Mouse (Mus musculus): ENCODE data around the gene Get4. TPM values are rescaled to one million over a fixed set of nuclear protein-coding genes. Genes with fewer than 3 reads are reported as not detected.

Gene Get4
- polyA plus RNA-seq, 1 experiment from 2014 or later = 122 TPM

DNA sequence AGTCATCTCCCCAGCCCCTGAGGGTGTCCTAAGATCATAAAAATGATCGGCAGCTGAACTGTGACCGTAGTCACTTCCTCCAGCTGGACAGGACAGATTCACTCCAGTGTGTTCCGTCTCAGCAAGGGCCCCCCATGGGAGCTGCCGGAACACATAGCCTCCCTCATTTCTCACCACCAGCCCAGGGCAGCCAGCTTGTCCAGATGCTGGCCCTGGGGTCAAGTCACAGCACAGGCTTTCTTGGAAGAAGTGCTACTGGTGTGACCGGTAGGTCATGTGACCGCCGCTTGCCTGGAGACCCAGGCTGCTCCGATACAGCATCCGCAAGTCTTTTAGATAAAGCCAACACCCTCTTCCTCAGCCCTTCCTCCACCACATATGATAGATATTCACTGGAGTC is 61.4 kb downstream of the Get4 start:
- ATAC-seq = no peak
- Histone ChIP-seq H3K9ac (no peak overlapping the region), H3K27me3 (0 out of 2 replicates have a peak, but pooled peaks cover 2% of the 10 kb centered on the region), H3K36me3 (ENCODE audit: poor library complexity, severe bottlenecking) (no peaks in the 10 kb centered on the region), H3K4me1 (no peaks in the 10 kb centered on the region), H3K27ac (no peak overlapping the region), H3K4me2 (no peak overlapping the region), H3K4me3 (no peak overlapping the region), H3K9me3 (replicated peaks) (no peaks in the 10 kb centered on the region)
- WGBS = 89% methylated on average over 9 of the region's 9 CpGs

DNA sequence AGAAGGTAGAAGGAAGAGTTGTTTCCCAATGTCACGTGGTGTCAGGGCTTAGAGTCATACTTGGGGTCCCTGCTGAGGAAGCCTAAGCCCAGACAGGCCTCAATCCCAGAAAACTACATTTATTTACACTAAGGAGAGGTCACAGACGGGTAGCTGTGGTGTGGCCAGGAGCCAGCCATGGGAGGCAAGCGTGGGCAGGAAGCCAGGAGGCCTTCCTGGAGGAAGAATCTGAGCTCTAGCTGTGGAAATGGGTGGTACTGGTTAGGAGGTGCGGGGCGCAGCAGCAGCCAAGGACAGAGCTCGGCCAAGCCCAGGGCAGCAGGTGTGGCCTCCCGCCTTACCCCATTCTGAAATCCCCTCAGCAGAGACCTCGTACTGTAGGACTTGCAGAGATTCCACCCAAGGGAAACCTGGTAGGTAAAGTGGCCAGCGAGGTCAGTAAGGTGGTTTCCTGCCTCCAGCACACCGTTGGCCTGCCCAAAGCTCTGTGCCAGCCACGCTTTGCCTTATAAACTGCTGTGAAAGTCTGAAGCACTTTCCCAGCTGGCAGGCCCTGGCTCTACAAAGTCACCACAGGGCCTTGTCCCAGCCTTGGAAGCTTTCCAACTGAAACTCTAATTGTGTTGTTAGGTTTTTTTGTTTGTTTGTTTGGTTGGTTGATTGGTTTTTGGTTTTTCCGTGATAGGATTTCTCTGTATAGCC is 63.0 kb downstream of the Get4 start:
- Histone ChIP-seq H3K9me3 (replicated peaks) (no peaks in the 10 kb centered on the region), H3K36me3 (ENCODE audit: poor library complexity, severe bottlenecking) (no peaks in the 10 kb centered on the region), H3K4me2 (no peak overlapping the region), H3K4me1 (no peaks in the 10 kb centered on the region), H3K27ac (no peak overlapping the region), H3K4me3 (no peak overlapping the region), H3K9ac (no peak overlapping the region), H3K27me3 (0 out of 2 replicates have a peak, but pooled peaks cover 2% of the 10 kb centered on the region)
- ATAC-seq = no peak
- WGBS = 83% methylated on average over 12 of the region's 12 CpGs

DNA sequence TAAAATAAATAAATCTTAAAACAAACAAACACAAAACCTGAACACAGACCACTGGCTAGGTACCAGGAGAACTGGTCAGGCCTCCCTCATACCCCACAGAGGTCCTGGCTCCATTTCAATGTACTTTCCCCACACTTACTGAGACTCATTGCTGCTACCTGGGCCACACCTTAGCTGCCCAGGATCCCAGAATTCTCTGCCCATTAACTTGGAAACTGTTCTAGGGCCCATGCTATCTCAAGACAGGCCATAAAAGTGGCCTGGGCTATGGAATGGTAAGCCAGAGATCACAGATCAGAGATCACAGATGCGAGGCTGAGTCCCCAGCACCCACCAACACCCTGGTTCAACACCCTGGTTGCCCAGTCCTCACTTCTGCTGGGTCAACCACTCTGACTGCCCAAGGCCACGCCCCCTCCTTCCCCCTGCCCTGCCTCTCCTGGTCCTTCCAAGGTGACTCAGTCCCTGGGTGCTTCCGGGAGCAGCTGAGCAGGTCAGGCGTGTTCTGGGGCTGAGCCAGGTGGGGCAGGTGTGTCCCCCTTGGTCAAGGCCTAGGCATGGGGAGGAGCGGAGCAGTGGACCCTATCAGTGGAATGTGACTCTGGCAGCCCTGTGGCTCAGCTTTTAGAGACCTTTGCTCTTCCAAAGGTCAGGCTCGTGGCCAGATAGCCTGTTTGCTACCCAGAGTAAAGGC is 65.0 kb downstream of the Get4 start:
- Histone ChIP-seq H3K36me3 (ENCODE audit: poor library complexity, severe bottlenecking) (no peaks in the 10 kb centered on the region), H3K27ac (no peak overlapping the region), H3K4me1 (no peaks in the 10 kb centered on the region), H3K4me3 (no peak overlapping the region), H3K27me3 (0 out of 2 replicates have a peak, but pooled peaks cover 2% of the 10 kb centered on the region), H3K9ac (no peak overlapping the region), H3K4me2 (no peak overlapping the region), H3K9me3 (replicated peaks) (no peaks in the 10 kb centered on the region)
- ATAC-seq = no peak
- WGBS = 79% methylated on average over 6 of the region's 6 CpGs

DNA sequence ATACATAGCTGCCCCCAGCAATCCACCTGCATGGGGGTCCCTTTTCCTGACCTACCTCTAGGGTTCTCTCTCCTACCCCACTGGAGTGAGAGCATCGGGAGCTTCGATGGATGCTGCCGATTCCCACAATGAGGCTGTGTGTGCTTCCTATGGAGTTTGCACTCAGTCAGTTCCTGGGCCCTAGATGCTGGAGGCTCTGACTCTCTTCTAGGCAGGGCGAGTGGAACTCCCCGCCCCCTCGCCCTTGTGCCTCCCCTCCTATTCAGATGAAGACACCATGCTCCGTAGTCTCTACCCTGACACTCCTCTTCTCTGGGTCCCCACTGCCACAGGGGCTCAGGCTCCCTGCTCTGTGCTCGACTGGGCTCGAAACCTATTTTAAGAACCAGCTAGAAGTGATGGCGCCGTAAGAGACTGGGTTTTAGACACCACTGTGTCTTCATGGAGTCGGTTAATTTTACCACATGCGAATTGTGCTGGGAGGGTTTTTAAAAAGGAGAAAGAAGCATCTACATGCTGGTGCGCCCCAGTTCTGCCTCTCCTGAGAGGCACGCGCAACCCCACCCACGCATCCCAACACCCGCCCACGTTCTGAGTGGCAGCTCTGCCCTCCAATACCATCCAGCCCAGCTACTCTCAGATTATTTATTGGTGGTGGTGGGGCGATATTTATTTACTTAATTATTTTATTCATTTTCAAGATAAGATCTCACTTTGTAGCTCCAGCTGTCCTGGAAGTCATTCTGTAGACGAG is 65.8 kb downstream of the Get4 start:
- ATAC-seq = no peak
- 64% methylated on average over 21 of the region's 21 CpGs for WGBS

More for the DNA sequence above, 65.8 kb downstream of the Get4 start:
- H3K4me3 ChIP-seq = no peak overlapping the region
- no peak overlapping the region for H3K9ac ChIP-seq
- no peaks in the 10 kb centered on the region for H3K36me3 ChIP-seq (ENCODE audit: poor library complexity, severe bottlenecking)
- no peak overlapping the region for H3K4me2 ChIP-seq
- H3K4me1 ChIP-seq = no peaks in the 10 kb centered on the region
- peaks cover 4% of the 10 kb centered on the region for H3K27me3 ChIP-seq
- no peak overlapping the region for H3K27ac ChIP-seq
- H3K9me3 ChIP-seq (replicated peaks) = no peaks in the 10 kb centered on the region

Other genes with a start within 250 kb of the Get4 start
- 63.4 and 87.2 TPM in 2 replicates for gene Prkar1b, start 102.3 kb upstream of the Get4 start, polyA plus RNA-seq (2015; fragmentation: Nextera tagmentation; extraction: Ambion mirVana)
- 3.1 and 3.4 TPM in 2 replicates for gene Dnaaf5, start 102.1 kb upstream of the Get4 start, polyA plus RNA-seq (2015; fragmentation: Nextera tagmentation; extraction: Ambion mirVana)
- gene Sun1, start 51.7 kb upstream of the Get4 start, polyA plus RNA-seq (2015; fragmentation: Nextera tagmentation; extraction: Ambion mirVana) = 43.9 and 50.2 TPM in 2 replicates
- gene Adap1, start 73.3 kb downstream of the Get4 start, polyA plus RNA-seq (2015; fragmentation: Nextera tagmentation; extraction: Ambion mirVana) = 3.8 and 7.0 TPM in 2 replicates
- 111 and 117 TPM in 2 replicates for gene Cox19, start 99.1 kb downstream of the Get4 start, polyA plus RNA-seq (2015; fragmentation: Nextera tagmentation; extraction: Ambion mirVana)
- gene Cyp2w1, start 100.3 kb downstream of the Get4 start, polyA plus RNA-seq (2015; fragmentation: Nextera tagmentation; extraction: Ambion mirVana) = not detected in 2 replicates
- gene Gpr146, start 125.4 kb downstream of the Get4 start, polyA plus RNA-seq (2015; fragmentation: Nextera tagmentation; extraction: Ambion mirVana) = 0.93 and 0.97 TPM in 2 replicates
- 0.11 and 0.18 TPM in 2 replicates for gene C130050O18Rik, start 153.0 kb downstream of the Get4 start, polyA plus RNA-seq (2015; fragmentation: Nextera tagmentation; extraction: Ambion mirVana)
- gene Gper1, start 170.8 kb downstream of the Get4 start, polyA plus RNA-seq (2015; fragmentation: Nextera tagmentation; extraction: Ambion mirVana) = 5.3 and 5.9 TPM in 2 replicates
- gene 3110082I17Rik, start 208.2 kb downstream of the Get4 start, polyA plus RNA-seq (2015; fragmentation: Nextera tagmentation; extraction: Ambion mirVana) = 26.8 and 29.0 TPM in 2 replicates
- 8.9 and 9.5 TPM in 2 replicates for gene Zfand2a, start 232.2 kb downstream of the Get4 start, polyA plus RNA-seq (2015; fragmentation: Nextera tagmentation; extraction: Ambion mirVana)

Data from forebrain, embryonic 13.5 days (tissue).